Mouse (Mus musculus): ENCODE results near the gene Batf.

DNA sequence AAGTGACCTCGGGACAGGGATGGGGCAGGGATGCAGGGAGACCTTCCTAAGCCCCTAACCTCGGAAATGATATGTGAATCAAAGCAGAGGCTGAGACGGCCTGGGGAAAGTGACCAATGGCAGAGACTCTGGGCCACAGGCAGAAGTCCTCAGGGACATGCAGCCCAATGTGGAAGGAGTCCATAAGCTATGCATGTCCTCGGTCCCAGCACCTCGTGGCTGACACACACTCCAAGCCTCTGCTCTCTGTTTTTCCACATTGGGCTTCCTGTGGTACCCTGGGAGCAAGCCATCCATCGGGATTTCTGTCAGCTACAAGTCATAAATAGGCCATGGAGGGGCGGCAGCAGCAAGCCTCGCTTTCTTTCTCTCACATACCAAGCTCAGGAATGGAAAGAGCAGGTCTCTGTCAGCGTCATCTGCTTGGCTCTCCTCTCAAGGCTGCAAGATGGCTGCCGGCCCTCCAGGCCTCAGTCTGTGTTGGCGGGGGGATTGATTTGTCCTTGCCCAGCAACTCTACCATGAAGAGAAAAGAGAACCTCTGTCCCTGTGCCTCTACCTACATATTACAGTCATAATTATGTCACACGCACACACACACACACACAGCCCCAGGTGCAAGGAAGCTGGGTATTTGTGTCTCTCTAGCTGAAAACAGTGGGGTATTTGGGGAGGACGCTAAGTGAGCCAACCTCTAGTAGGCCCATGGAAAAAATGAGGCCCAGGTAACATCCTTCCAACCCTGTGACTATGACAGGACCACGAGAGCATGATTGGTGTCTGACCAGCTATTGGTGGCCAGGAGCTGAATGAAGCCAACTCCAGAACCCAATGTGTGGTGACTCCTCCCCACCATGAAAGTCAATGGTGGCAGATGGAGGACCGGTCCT is 15.9 kb downstream of the Batf start:
- TF ChIP-seq CTCF (IDR thresholded peaks at IDR 0.05; ENCODE audit: control insufficient read depth, insufficient read depth, low read length) (no peak), POLR2A (IDR thresholded peaks at IDR 0.05; ENCODE audit: borderline replicate concordance, control insufficient read depth, low read depth, low read length) (no peak)

Measured in bone marrow, adult 2 months (tissue).